Mouse (Mus musculus) embryonic facial prominence, embryonic 13.5 days (tissue): ENCODE results near the gene Tnni3. TPM values are rescaled to one million over a fixed set of nuclear protein-coding genes. Genes with fewer than 3 reads are reported as not detected.

Experiments used
- ATAC-seq: fragments of 200-750 bp; cut with Nextera tagmentation; 2 replicates; pipeline ENCODE4 v1.8.0; 2017; ENCODE audit warnings: low read depth; ENCODE audit not compliant: insufficient number of reproducible peaks, insufficient read depth, low FRiP score, low TSS enrichment
- H3K27ac ChIP-seq: fragments of 300-500 bp; sonication (generic); 2 replicates; pipeline ENCODE4 v1.5.1; 2015; ENCODE audit warnings: moderate library complexity, mild to moderate bottlenecking, inconsistent platforms
- H3K27me3 ChIP-seq: fragments of 300-500 bp; sonication (generic); 2 replicates; pipeline ENCODE4 v1.6.1; 2015; ENCODE audit warnings: mild to moderate bottlenecking, inconsistent platforms
- H3K36me3 ChIP-seq: fragments of 300-500 bp; sonication (generic); 2 replicates; pipeline ENCODE4 v1.6.1; 2015; ENCODE audit warnings: mild to moderate bottlenecking, inconsistent platforms
- H3K4me1 ChIP-seq: fragments of 300-500 bp; sonication (generic); 2 replicates; pipeline ENCODE4 v1.6.1; 2015; ENCODE audit warnings: inconsistent platforms
- H3K4me2 ChIP-seq: fragments of 300-500 bp; sonication (generic); 2 replicates; pipeline ENCODE4 v1.6.1; 2015; ENCODE audit warnings: moderate library complexity, mild to moderate bottlenecking, inconsistent platforms
- H3K4me3 ChIP-seq: fragments of 300-500 bp; sonication (generic); 2 replicates; pipeline ENCODE4 v1.5.1; 2015; ENCODE audit warnings: mild to moderate bottlenecking, inconsistent platforms
- H3K9ac ChIP-seq: fragments of 300-500 bp; sonication (generic); 2 replicates; pipeline ENCODE4 v1.6.1; 2015; ENCODE audit warnings: mild to moderate bottlenecking, inconsistent platforms
- H3K9me3 ChIP-seq: fragments of 300-500 bp; sonication (generic); 2 replicates; pipeline ENCODE4 v1.6.1; 2016; ENCODE audit warnings: inconsistent platforms
- WGBS: fragments of 180-500 bp; shearing (Covaris S2); methylation state at CpG from one replicate; pipeline ENCODE4 v1.1.7; 2015; ENCODE audit warnings: mixed read lengths; 5-methylcytosine and 5-hydroxymethylcytosine counted together
- polyA plus RNA-seq: library from polyadenylated mRNA; unstranded; fragments of >200 nt; fragmentation: Nextera tagmentation; extraction: Ambion mirVana; gene quantifications from 2 replicates; pipeline ENCODE4 v1.2.1, GENCODE M21; 2015

The Tnni3 gene
- polyA plus RNA-seq, 1 experiment from 2014 or later = 4.7 TPM

DNA sequence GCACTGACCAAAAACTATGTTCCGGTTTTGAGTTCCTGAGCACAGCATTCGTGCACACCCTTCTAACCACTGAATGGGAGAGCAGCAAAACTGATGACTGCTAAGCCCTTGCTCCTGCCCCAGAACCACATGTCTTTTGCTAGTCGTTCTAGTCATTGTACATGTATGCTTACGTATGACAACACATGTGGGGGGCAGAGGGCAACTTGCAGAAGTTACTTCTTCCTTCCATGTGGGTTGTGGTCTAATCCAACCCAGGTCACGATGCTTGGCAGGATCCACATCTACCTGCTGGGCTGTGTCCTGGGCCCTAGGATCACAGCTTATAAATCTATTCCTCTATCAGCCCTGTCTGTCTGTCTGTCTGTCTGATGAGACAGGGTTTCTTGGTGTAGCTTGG is 20.2 kb downstream of the Tnni3 start:
- WGBS = 82% methylated on average over 5 of the region's 5 CpGs
- no peak for ATAC-seq
- H3K4me2 ChIP-seq = no peak overlapping the region
- H3K27me3 ChIP-seq = no peaks in the 10 kb centered on the region
- no peak overlapping the region for H3K27ac ChIP-seq
- peaks cover 24% of the 10 kb centered on the region for H3K4me1 ChIP-seq
- H3K4me3 ChIP-seq = no peak overlapping the region
- no peak overlapping the region for H3K9ac ChIP-seq
- no peaks in the 10 kb centered on the region for H3K9me3 ChIP-seq
- H3K36me3 ChIP-seq = no peaks in the 10 kb centered on the region; the same call in 1 of the 2 replicates

DNA sequence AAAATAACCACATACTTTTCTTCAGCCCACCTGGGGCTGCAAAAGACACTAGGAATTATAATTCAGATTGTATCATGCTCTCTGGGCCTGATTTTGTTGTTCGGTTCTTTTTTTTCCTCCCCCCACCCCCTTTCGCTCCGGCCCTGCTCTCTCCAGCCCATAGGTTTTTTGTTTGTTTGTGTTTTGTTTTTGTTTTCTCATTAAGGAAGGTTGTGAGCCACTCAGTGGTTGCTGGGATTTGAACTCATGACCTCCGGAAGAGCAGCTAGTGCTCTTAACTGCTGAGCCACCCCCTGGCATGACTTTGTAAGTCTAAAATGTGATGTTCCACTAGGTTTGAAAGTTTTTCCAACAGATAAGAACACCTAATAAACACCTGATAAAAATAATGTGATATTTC is 20.9 kb downstream of the Tnni3 start:
- Histone ChIP-seq H3K4me2 (no peak overlapping the region), H3K27ac (no peak overlapping the region)

DNA sequence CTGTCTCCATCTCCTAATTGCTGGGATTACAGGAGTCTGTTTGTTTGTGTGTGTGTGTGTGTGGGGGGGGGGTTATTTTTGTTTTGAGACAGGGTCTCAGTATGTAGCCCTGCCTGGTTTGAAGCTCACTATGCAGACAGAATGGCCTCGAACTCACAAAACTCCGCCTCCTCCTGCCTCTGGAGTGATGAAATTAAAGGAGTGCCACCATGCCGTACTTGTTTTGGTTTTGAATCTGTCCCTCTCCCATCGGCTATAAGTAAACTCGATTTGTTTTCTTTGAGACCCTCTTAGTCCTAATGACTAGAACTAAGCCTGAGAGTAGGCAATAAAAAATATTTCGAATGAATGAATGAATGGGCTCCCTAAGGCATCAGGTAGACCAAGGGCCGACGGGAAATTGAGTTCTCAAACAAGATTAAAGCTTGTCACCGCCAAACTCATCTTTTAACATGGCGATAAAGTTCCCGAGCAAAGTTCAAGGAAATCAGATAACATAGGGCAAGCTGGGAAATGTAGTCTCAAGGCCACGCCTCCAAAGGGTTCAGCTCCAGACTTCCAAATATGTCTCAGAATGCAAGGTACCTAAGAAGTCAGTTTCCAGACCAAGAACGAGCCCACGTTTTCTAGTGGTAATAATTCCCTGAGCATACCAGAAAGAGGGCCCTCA is 21.5 kb downstream of the Tnni3 start:
- Histone ChIP-seq H3K27ac (peak overlapping the region; percentile 91), H3K4me3 (peak overlapping the region; percentile 88), H3K9ac (peak overlapping the region; percentile 95; the same call in 1 of the 2 replicates), H3K4me2 (peak overlapping the region; percentile 86), H3K27me3 (no peaks in the 10 kb centered on the region), H3K4me1 (peaks cover 35% of the 10 kb centered on the region), H3K9me3 (no peaks in the 10 kb centered on the region), H3K36me3 (peaks cover under 1% of the 10 kb centered on the region; the same call in 1 of the 2 replicates)
- ATAC-seq = no peak
- 9% methylated on average over 14 of the region's 14 CpGs for WGBS

More for the DNA sequence above, 20.9 kb downstream of the Tnni3 start:
- no peak for ATAC-seq
- no peak overlapping the region for H3K4me3 ChIP-seq
- WGBS = 81% methylated on average over 4 of the region's 4 CpGs
- no peak overlapping the region for H3K9ac ChIP-seq
- H3K9me3 ChIP-seq = no peaks in the 10 kb centered on the region
- peaks cover 31% of the 10 kb centered on the region for H3K4me1 ChIP-seq
- no peaks in the 10 kb centered on the region for H3K27me3 ChIP-seq
- no peaks in the 10 kb centered on the region; the same call in 1 of the 2 replicates for H3K36me3 ChIP-seq

DNA sequence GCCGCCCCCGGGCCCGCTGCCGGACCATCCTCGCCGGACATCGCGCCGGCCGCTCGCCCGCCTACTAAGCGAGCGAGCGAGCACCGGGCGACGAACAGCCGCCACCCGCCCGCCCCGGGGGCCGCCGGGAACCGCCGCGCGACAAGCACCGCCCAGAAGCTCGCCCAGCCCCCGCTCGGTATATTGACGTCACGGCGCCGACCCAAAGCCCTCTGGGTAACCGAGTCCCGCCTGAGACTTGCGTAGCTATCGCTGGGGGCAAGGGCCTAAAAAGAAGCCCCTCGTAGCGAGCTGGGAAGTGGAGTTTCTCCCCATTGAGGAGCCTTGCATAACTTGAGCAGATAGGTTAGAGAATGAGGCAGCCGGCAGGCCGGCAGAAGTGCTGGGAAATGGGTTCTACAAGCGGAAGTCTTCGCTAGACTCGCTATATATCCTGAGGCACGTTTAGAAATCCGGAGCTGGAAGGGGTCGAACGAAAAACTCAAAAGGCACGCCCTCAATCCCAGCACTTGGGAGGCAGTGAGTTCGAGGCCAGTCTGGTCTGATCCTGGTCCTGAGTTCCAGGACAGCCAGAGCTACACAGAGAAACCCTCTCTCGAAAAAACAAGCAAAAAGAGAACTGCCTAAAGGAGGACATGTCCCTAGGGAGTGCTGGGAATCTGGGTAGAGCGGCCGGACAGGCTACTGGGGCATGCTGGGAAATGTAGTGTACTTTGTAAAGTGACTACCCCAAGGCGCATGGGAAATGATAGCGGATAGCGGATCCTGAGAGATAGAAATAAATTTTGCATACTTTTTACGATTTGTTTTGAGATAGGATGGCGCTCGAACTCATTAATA is 22.3 kb downstream of the Tnni3 start, which contains the start of gene Ppp1r12c:
Ppp1r12c (minus strand) TSS at position 123 of the 840 bp plus-strand sequence.
- ATAC-seq = peak; percentile 88
- peak within 1 kb of the TSS; percentile 91 for H3K27ac ChIP-seq
- WGBS = under 1% methylated on average over 62 of the region's 62 CpGs
- H3K9me3 ChIP-seq = no peaks in the 10 kb centered on the region
- H3K27me3 ChIP-seq = no peaks in the 10 kb centered on the region
- H3K9ac ChIP-seq = peak within 1 kb of the TSS; percentile 95
- peak within 1 kb of the TSS; percentile 88 for H3K4me3 ChIP-seq
- peaks cover 35% of the 10 kb centered on the region for H3K4me1 ChIP-seq
- peaks cover 8% of the 10 kb centered on the region for H3K36me3 ChIP-seq
- peak within 1 kb of the TSS; percentile 86 for H3K4me2 ChIP-seq

DNA sequence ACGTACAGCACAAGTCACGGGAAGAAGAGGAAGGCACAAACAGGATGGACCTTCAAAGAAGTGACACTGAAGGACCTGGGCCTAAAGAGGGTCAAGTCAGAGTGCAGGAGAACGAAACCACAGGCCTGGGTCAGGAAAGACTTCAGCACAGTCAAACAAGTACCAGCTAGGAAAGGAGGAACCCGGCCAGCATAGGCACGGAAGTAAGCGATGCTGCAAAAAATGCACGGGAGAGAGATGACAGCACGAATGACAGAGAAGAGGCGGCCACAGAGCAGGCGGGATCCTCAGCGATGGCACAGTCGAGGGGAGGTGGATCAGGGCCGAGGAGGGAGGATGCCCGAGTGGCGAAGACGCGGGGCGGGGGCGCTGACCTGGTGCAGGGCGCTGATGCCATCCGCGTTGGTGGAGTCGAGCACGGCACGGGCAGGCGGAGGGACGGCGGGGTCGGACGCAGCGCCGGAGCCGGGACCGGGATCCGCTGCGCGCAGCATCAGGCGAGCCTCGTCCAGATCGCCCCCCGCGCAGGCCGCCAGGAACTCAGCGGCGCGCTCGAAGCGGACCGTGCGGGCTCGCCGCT is 23.0 kb downstream of the Tnni3 start:
- WGBS = under 1% methylated on average over 47 of the region's 52 CpGs

DNA sequence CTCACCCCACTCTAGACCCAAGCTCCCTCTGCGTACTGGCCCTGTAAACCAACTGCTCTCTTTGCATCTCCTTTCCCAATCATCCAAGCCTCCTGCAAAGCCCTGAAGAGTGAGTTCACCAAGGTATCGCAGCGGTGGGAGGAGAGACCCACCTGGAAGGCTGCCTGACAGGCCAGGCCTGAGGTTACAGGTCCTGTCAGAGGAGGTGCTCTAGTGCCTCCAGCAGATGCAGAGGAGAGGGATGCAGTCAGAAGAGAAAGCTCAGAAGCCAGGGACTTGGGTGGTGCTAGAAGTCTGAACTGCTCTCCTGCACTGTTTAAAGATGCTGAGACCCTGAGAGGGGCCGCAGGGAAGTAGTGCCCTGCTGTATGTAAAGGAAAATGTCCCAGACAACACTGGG is 25.0 kb downstream of the Tnni3 start:
- no peak overlapping the region for H3K4me3 ChIP-seq
- 86% methylated on average over 4 of the region's 4 CpGs for WGBS
- ATAC-seq = no peak
- H3K27ac ChIP-seq = no peak overlapping the region
- H3K27me3 ChIP-seq = no peaks in the 10 kb centered on the region
- no peaks in the 10 kb centered on the region for H3K9me3 ChIP-seq
- H3K4me1 ChIP-seq = peaks cover 35% of the 10 kb centered on the region
- peak overlapping the region; percentile 95 for H3K9ac ChIP-seq
- peak overlapping the region; percentile 86; the same call in 1 of the 2 replicates for H3K4me2 ChIP-seq
- peaks cover 31% of the 10 kb centered on the region for H3K36me3 ChIP-seq

More for the DNA sequence above, 23.0 kb downstream of the Tnni3 start:
- Histone ChIP-seq H3K4me1 (peaks cover 35% of the 10 kb centered on the region), H3K4me2 (peak overlapping the region; percentile 86), H3K27me3 (no peaks in the 10 kb centered on the region), H3K27ac (peak overlapping the region; percentile 91), H3K9ac (peak overlapping the region; percentile 95), H3K9me3 (no peaks in the 10 kb centered on the region), H3K36me3 (peaks cover 16% of the 10 kb centered on the region), H3K4me3 (peak overlapping the region; percentile 88)
- ATAC-seq = peak; percentile 56

DNA sequence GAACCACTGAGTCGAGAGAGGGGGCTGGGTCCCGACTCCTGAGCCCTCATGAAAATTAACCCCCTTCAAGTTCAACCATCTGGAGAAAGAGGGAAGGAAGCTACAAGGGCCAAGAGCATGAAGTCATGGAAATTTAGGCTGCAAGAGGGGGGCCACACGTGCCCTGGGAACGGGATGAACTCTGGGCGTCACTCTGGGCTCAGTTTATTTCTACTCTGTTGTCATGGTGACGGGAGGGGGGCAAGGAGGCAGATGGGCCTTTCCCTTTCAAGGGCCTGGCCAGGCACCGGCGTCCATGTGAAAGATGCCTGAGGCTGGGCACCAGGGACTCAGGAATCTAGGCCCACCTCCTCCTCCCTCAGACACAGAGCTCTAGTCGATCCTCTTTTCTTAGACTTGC is 25.8 kb downstream of the Tnni3 start:
- Histone ChIP-seq H3K9ac (peak overlapping the region; percentile 95; the same call in 1 of the 2 replicates), H3K27ac (no peak overlapping the region), H3K36me3 (peaks cover 39% of the 10 kb centered on the region), H3K4me1 (peaks cover 35% of the 10 kb centered on the region), H3K4me3 (no peak overlapping the region), H3K4me2 (peak overlapping the region; percentile 86), H3K27me3 (no peaks in the 10 kb centered on the region), H3K9me3 (no peaks in the 10 kb centered on the region)
- 24% methylated on average over 9 of the region's 9 CpGs for WGBS
- no peak for ATAC-seq

DNA sequence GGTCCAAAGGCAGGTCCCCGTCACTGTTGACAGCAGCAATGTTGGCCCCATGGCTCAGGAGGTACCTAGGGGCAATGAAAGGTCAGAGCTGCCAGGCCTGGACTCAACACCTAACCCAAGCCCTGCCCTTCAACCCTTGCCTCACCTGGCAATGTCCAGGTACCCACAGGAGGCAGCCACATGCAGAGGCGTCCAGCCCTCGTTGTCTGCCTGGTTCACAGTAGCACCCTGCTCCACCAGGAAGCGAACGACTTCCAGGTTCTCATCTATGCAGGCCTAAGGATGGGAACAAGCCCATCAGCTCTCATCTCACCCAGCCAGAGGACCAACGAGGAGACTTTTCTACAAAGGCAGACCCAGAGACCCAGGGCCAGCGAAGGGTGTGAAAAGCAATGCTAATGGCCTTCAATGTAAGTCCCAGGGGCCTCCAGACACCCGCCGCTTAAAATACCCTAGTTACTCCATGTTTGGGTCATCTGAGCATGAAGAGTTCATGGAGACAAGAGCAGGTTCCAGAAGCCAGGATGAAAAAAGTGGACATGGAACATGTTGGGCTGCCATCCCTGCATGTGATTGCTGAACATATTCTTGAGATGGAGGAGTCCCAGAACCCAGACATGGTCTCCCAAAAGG is 26.6 kb downstream of the Tnni3 start:
- no peak overlapping the region for H3K9ac ChIP-seq
- no peak overlapping the region for H3K4me2 ChIP-seq
- H3K4me3 ChIP-seq = no peak overlapping the region
- 91% methylated on average over 9 of the region's 9 CpGs for WGBS
- peaks cover 46% of the 10 kb centered on the region for H3K36me3 ChIP-seq
- no peaks in the 10 kb centered on the region for H3K27me3 ChIP-seq
- H3K4me1 ChIP-seq = peaks cover 33% of the 10 kb centered on the region
- no peaks in the 10 kb centered on the region for H3K9me3 ChIP-seq
- H3K27ac ChIP-seq = no peak overlapping the region
- ATAC-seq = no peak

DNA sequence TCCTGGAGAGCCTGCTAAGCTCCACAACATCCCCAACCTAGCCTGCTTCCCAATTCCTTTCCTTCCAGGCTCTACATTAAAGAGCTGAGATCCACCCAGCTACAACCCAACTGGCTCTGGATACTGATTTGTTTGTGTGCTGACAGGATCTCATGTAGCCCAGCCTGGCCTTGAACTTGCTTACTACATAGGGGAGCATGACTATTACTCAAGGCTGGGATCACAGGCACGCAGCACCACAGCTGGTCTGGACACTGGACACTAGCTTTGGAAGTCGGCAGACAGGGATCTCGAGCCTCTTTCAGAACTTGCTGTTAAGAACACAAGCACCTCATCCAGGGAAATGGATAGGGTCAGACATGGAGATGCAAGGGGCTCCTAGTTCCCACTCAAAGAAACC is 27.6 kb downstream of the Tnni3 start:
- H3K36me3 ChIP-seq = peaks cover 54% of the 10 kb centered on the region
- H3K9ac ChIP-seq = no peak overlapping the region
- H3K27me3 ChIP-seq = no peaks in the 10 kb centered on the region
- H3K27ac ChIP-seq = no peak overlapping the region
- 89% methylated on average over 3 of the region's 3 CpGs for WGBS
- no peaks in the 10 kb centered on the region for H3K9me3 ChIP-seq
- ATAC-seq = no peak
- no peak overlapping the region for H3K4me2 ChIP-seq
- peaks cover 31% of the 10 kb centered on the region for H3K4me1 ChIP-seq
- no peak overlapping the region for H3K4me3 ChIP-seq

DNA sequence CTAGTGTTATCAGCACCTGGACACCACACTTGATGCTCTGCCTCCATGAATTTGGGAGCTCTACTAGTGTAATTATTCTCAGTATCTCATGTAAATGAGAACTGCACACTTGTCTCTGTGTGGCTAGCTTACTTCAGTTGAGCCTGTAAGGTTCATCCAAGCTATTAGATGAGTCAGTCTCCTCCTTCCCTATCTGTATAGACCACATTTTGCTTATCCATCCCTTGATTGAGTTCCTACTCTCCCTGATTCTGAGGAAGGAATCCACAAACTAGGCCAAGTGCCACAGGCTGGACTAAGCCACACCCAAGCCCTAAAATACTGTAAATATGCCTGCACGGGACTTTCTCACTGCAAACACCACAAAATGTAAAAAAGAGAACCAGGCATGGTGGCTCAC is 30.0 kb downstream of the Tnni3 start:
- H3K27ac ChIP-seq = no peak overlapping the region
- peaks cover 13% of the 10 kb centered on the region for H3K4me1 ChIP-seq
- 74% methylated on average over 1 of the region's 1 CpGs for WGBS
- H3K9ac ChIP-seq = no peak overlapping the region
- H3K27me3 ChIP-seq = no peaks in the 10 kb centered on the region
- no peaks in the 10 kb centered on the region for H3K9me3 ChIP-seq
- H3K4me2 ChIP-seq = no peak overlapping the region
- H3K36me3 ChIP-seq = peaks cover 71% of the 10 kb centered on the region
- H3K4me3 ChIP-seq = no peak overlapping the region
- no peak for ATAC-seq
